Mouse (Mus musculus) testis, adult 2 months (tissue): ENCODE measurements at regions not wholly inside any gene's neighbourhood (a gene's known extent, or its start where the extent isn't known, plus 50 kb on each side); places are given as distances from the start of the nearest gene placed in this dataset.

ENCODE experiments used
- CTCF ChIP-seq: fragments of 200-500 bp; IDR thresholded peaks from 2 replicates; pipeline ENCODE4 v1.5.1; 2012; ENCODE audit warnings: low read depth, mild to moderate bottlenecking, inconsistent platforms, low read length, moderate library complexity; ENCODE audit not compliant: control insufficient read depth, insufficient read depth, insufficient replicate concordance
- POLR2A ChIP-seq: fragments of 200-500 bp; IDR thresholded peaks from 2 replicates; pipeline ENCODE4 v1.6.1; 2012; ENCODE audit warnings: low read depth, mild to moderate bottlenecking, inconsistent platforms, low read length, moderate library complexity; ENCODE audit not compliant: control insufficient read depth

DNA sequence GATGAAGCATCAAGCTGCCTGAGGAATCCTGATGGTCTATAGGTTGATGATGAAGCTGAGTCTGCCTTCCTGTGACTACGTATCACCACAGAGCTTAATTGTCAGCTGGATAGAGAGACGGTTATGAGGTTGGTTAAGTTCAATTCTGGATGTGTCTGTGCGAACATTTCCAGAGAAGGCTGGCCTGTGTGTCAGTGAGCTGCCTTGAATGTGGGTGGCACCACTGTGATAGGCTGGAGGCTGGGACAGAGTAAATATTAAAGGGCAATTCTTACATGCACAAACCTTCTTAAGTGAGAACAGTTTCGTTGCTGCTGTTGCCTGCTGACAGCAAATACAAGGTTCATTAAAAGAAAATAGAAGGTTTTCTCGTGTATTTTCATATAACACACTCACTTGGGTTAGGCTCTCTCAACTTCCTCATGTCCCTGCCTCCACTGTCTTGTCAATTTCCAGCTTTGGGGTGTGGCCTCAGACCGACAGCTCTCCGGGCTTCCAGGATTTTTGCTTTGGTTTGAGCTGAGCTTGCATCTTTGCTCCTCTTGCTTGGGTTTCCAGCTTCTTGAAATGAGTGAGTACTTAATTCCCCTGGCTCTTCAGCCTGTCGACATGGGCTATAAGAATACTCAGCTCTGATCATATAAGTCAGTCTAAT, 55.3 kb upstream of the Tmem170b start:
- TF ChIP-seq POLR2A = no peak
- TF ChIP-seq CTCF = no peak
